ENCODE assay signal across 7 mouse cellular contexts in the genomic region with DNA sequence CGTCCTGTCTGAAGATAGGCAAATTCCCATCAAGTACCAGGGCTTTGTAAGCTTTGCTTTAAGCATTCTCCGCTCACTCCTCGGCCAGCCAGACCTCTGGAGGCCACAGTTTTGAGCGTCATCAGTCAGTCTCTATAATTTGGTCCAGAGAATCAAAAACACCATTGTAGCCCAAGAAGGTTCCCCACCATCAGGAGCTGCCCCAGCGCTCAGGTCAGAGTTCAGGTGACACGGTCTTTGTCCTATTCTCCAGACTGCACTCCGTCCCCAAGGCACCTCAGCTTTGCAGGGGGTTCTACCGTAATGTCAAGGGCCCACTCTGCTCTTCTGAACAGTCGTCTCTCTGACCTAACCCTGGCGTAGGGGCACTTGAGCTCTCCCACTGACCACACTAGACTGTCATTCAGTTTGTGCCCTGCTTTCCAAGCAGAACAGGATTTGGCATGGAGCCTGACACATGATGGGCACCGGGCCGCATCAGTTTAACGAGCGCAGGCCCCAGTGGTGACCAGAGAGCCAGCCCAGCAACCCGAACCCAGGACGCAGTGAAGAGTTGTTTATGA. TPM values are rescaled to one million over a fixed set of nuclear protein-coding genes. Genes with fewer than 3 reads are reported as not detected.
DNase-seq lines count a peak whose midpoint lies in the region; ATAC-seq and TF ChIP-seq lines count a peak whose summit lies in the region.

No protein-coding gene starts in this region.

- no peak for ATAC-seq in heart, embryonic 14.5 days (ENCODE audit: insufficient number of reproducible peaks, insufficient read depth, low FRiP score, low read depth)

- H3K27me3 ChIP-seq in ES-Bruce4 (ENCODE audit: control insufficient read depth, insufficient read depth, low read length, poor library complexity, severe bottlenecking), result 0 out of 2 replicates have a peak, but pooled peaks cover 1% of the 10 kb centered on the region
- peaks cover 12% of the 10 kb centered on the region for H3K27me3 ChIP-seq in heart, embryonic 14.5 days (ENCODE audit: control insufficient read depth, insufficient read depth, low read length)

- DNase-seq in 3T3-L1 (ENCODE audit: low read depth, low spot score), result peak; percentile 52
- peak; percentile 60 to 62 for DNase-seq in cerebellum, postnatal 36 days
- DNase-seq in kidney, postnatal 36 days, result peak; percentile 47 to 72
- DNase-seq in mesoderm, embryonic 11.5 days (ENCODE audit: low read depth, low spot score), result peak; percentile 30
- DNase-seq in thymus, postnatal 14 days, result no peak

- TF ChIP-seq POLR2A in ES-Bruce4 (IDR thresholded peaks at IDR 0.05; ENCODE audit: insufficient read depth, low read length), result no peak

- H3K4me3 ChIP-seq in ES-Bruce4 (ENCODE audit: low read depth, low read length), result peak overlapping the region; percentile 69
- peak overlapping the region; percentile 84 to 85 for H3K4me3 ChIP-seq in heart, embryonic 14.5 days (ENCODE audit: control insufficient read depth in 1 of 2, insufficient read depth in 1 of 2, low read depth in 1 of 2, low read length in 2 of 2)

- peak overlapping the region; percentile 94 for H3K4me2 ChIP-seq in heart, embryonic 14.5 days (ENCODE audit: low read length)

- no peak for TF ChIP-seq EP300 in ES-Bruce4 (IDR thresholded peaks at IDR 0.05; ENCODE audit: insufficient read depth, low read depth, low read length)

- no peaks in the 10 kb centered on the region for H3K36me3 ChIP-seq in ES-Bruce4 (ENCODE audit: control insufficient read depth, insufficient read depth, low read length, poor library complexity, severe bottlenecking)
- no peaks in the 10 kb centered on the region for H3K36me3 ChIP-seq in heart, embryonic 14.5 days (ENCODE audit: control insufficient read depth, insufficient read depth, low read length)

- no peak overlapping the region for H3K27ac ChIP-seq in ES-Bruce4 (ENCODE audit: insufficient read depth, low read length)
- peak overlapping the region; percentile 8 to 73 for H3K27ac ChIP-seq in heart, embryonic 14.5 days (replicated peaks in 1 of 2; ENCODE audit: control insufficient read depth in 1 of 2, insufficient read depth in 1 of 2, low read depth in 2 of 2, low read length in 2 of 2)

- H3K9ac ChIP-seq in ES-Bruce4 (ENCODE audit: low read depth, poor library complexity, severe bottlenecking), result peak overlapping the region; percentile 60
- peak overlapping the region; percentile 88 for H3K9ac ChIP-seq in heart, embryonic 14.5 days (ENCODE audit: low read length)

- no peaks in the 10 kb centered on the region for H3K9me3 ChIP-seq in ES-Bruce4 (replicated peaks; ENCODE audit: control insufficient read depth, insufficient read depth, low read length, poor library complexity, severe bottlenecking)
- no peaks in the 10 kb centered on the region for H3K9me3 ChIP-seq in heart, embryonic 14.5 days (ENCODE audit: control insufficient read depth, low read length)

- 22% methylated on average over 16 of the region's 16 CpGs for whole genome bisulfite sequencing in heart, embryonic 14.5 days

- no peak for TF ChIP-seq CTCF in ES-Bruce4 (IDR thresholded peaks at IDR 0.05; ENCODE audit: low read depth, low read length)

- peaks cover 5% of the 10 kb centered on the region for H3K4me1 ChIP-seq in ES-Bruce4 (ENCODE audit: control insufficient read depth, insufficient read depth, low read length)
- H3K4me1 ChIP-seq in heart, embryonic 14.5 days (ENCODE audit: control insufficient read depth in 2 of 2, insufficient read depth in 2 of 2, low read length in 2 of 2), result peaks cover 13% of the 10 kb centered on the region in 2 experiments

RNA-seq across cellular contexts. Expression of a gene that starts 1.5 kb away (rescaled TPM):
- polyA plus RNA-seq in ES-Bruce4 (2011; ENCODE audit: insufficient read depth, insufficient read length, low read depth, missing spikeins), result 6.0 and 7.9 TPM in 2 replicates
- 12.4 and 13.0 TPM in 2 replicates for polyA plus RNA-seq in heart, embryonic 14.5 days (2014; fragmentation: Nextera tagmentation; extraction: Ambion mirVana)

RNA-seq across cellular contexts. Expression of a gene that starts 15.6 kb away (rescaled TPM):
- not detected in 2 replicates for polyA plus RNA-seq in ES-Bruce4 (2011; ENCODE audit: insufficient read depth, insufficient read length, low read depth, missing spikeins)
- not detected in 2 replicates for polyA plus RNA-seq in heart, embryonic 14.5 days (2014; fragmentation: Nextera tagmentation; extraction: Ambion mirVana)
